18 mouse cellular contexts compared by ENCODE assay signal in genomic region chr5:120037806-120038205, GRCm38 (mm10).
"Had no signal": no experiment of that assay in that cellular context is flagged by ENCODE, and none has a peak within 500 bp of the region (broad histone marks: within the 10 kb centered on the region; RNA-seq: fewer than 3 reads in every experiment).

No protein-coding gene starts in this region.

- H3K36me3 ChIP-seq: midbrain, embryonic 10.5 days; midbrain, embryonic 12.5 days; neural tube, embryonic 13.5 days; neural tube, embryonic 15.5 days had no signal

- H3K9me3 ChIP-seq: midbrain, embryonic 10.5 days; neural tube, embryonic 13.5 days; neural tube, embryonic 15.5 days had no signal

- H3K4me3 ChIP-seq: midbrain, embryonic 10.5 days; midbrain, embryonic 12.5 days; myocyte; neural tube, embryonic 13.5 days; neural tube, embryonic 15.5 days had no signal

- H3K27ac ChIP-seq: midbrain, embryonic 10.5 days; midbrain, embryonic 12.5 days; neural tube, embryonic 13.5 days; neural tube, embryonic 15.5 days had no signal

- DNase-seq: lung, embryonic 14.5 days; lung, postnatal 10 days; lung, postnatal 4 days; midbrain, embryonic 14.5 days; retina, postnatal 1 day; right cerebral cortex, adult 18-20 months; right cerebral cortex, postnatal 25 days; right cerebral cortex, postnatal 4 days; spleen, adult 18-20 months; thymus, adult 18-20 months; thymus, postnatal 14 days; thymus, postnatal 36 days had no signal

- H3K27me3 ChIP-seq: neural tube, embryonic 13.5 days; neural tube, embryonic 15.5 days had no signal

- H3K9ac ChIP-seq: lung, embryonic 14.5 days; midbrain, embryonic 12.5 days; neural tube, embryonic 13.5 days; neural tube, embryonic 15.5 days had no signal

- ATAC-seq: midbrain, embryonic 16.5 days had no signal

- H3K4me1 ChIP-seq: neural tube, embryonic 13.5 days; neural tube, embryonic 15.5 days had no signal

- H3K4me2 ChIP-seq: lung, embryonic 14.5 days; midbrain, embryonic 12.5 days; neural tube, embryonic 13.5 days; neural tube, embryonic 15.5 days had no signal
